Mouse (Mus musculus) heart, adult 2 months (tissue): ENCODE measurements around the gene Tulp4. TPM values are rescaled to one million over a fixed set of nuclear protein-coding genes. Genes with fewer than 3 reads are reported as not detected.

ENCODE experiments used
- DNase-seq, 2 experiments: peaks; one replicate each; pipeline ENCODE4 v3.0.0; 2021
- H3K27ac ChIP-seq: fragments of 200-600 bp; 2 replicates; pipeline ENCODE4 v1.8.1; 2022
- H3K27me3 ChIP-seq: fragments of 200-500 bp; 2 replicates; pipeline ENCODE4 v1.6.1; 2012; ENCODE audit warnings: mild to moderate bottlenecking, low read length, inconsistent platforms, mixed read lengths; ENCODE audit not compliant: control insufficient read depth, insufficient read depth
- H3K36me3 ChIP-seq: fragments of 200-500 bp; 2 replicates; pipeline ENCODE4 v1.6.1; 2012; ENCODE audit warnings: low read length, inconsistent platforms; ENCODE audit not compliant: control insufficient read depth, insufficient read depth
- H3K4me1 ChIP-seq: fragments of 200-500 bp; 2 replicates; pipeline ENCODE4 v1.6.1; 2011; ENCODE audit warnings: low read length; ENCODE audit not compliant: control insufficient read depth, insufficient read depth
- H3K4me3 ChIP-seq: fragments of 200-600 bp; 2 replicates; pipeline ENCODE4 v1.8.1; 2022
- H3K79me2 ChIP-seq: fragments of 200-500 bp; replicated peaks from 2 replicates; pipeline ENCODE4 v1.6.1; 2012; ENCODE audit warnings: mild to moderate bottlenecking, inconsistent platforms, low read length, moderate library complexity, mixed read lengths; ENCODE audit not compliant: control insufficient read depth, insufficient read depth
- H3K9ac ChIP-seq: fragments of 200-500 bp; 2 replicates; pipeline ENCODE4 v1.6.1; 2012; ENCODE audit warnings: low read depth, mild to moderate bottlenecking, control low read depth, inconsistent platforms, low read length, mixed read lengths
- CTCF ChIP-seq: fragments of 200-600 bp; IDR thresholded peaks from 2 replicates; pipeline ENCODE4 v1.8.1; 2022; ENCODE audit warnings: antibody characterized with exemption, mild to moderate bottlenecking, moderate library complexity
- EP300 ChIP-seq: fragments of 200-500 bp; IDR thresholded peaks from 2 replicates; pipeline ENCODE4 v1.6.1; 2011; ENCODE audit warnings: low read depth, low read length, control low read depth; ENCODE audit not compliant: insufficient read depth
- POLR2A ChIP-seq: fragments of 200-500 bp; IDR thresholded peaks from 2 replicates; pipeline ENCODE4 v1.6.1; 2011; ENCODE audit warnings: mild to moderate bottlenecking, low read depth, low read length, control low read depth; ENCODE audit not compliant: insufficient read depth
- WGBS: fragments of 180-500 bp; shearing (Covaris S2); methylation state at CpG from one replicate; pipeline ENCODE4 v1.1.7; 2018; 5-methylcytosine and 5-hydroxymethylcytosine counted together
- intact Hi-C: fragments of 180-260 bp; cut with DNase I; formaldehyde crosslinking; loops from one replicate; pipeline ENCODE4 v1.15.1; 2025
- long read RNA-seq: library from polyadenylated mRNA; stranded (forward); transcript quantifications from one replicate; pipeline ENCODE4 v2.0.0, GENCODE M21; 2021
- polyA plus RNA-seq: library from polyadenylated mRNA; depleted of rRNA; stranded (reverse); fragments of >200 nt; gene quantifications from 2 replicates; pipeline ENCODE4 v1.2.3, GENCODE M21; 2012; rRNA removed
- total RNA-seq, 2 experiments: library from RNA; stranded (reverse); gene quantifications; 2 replicates each; pipeline ENCODE4 v1.2.3; 2021

Tulp4 gene
- total RNA-seq (100 to 1,000 TPM in 1 of 2 experiments, 10 to 100 TPM in 1; 97.2 to 112 TPM), polyA plus RNA-seq (31.2 and 37.8 TPM in 2 replicates)
- long read RNA-seq, partial matches to known transcripts = 3 of 19 reads
- long read RNA-seq, other reads (novel, unspliced or antisense) = 15 of 19 reads

DNA sequence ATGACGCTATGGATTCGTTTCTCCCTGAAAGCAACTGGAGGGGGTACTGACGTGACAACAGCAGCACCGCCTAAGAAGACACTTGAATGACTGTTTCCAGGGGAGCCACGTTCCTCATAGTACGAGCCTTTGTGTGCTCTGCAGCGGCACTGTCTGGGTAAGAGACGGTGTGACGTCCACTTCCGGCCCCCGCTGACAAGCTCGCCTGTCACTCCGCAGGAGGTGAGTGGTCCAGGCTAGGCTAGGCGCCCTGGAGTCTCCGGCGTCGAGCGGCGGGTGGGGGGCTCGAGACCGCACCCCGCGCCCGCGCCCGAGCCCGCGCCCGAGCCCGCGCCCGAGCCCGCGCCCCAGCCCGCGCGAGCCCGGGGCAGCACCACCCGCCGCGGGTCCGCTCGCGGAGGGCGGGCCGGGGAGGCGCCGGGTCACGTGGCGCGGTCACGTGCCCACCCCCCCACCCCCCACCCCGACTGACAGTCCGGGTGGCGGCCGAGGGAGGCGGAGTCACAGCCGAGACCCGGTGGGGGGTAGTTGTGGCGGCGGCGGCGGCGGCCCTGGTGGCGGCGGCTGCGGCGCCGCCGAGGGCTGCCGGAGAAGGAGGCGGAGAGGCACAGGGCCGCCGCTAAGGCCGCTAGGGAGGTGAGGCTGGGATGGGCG is at the start of gene Tulp4:
Gene Tulp4 (plus strand): TSS at position 77 of the 654 bp plus-strand sequence.
- under 1% methylated on average over 61 of the region's 76 CpGs for WGBS
- TF ChIP-seq CTCF (no peak), POLR2A (peak; percentile 71), EP300 (peak; percentile 59; the same call in 1 of the 2 replicates)
- intact Hi-C loops = loop anchor here (2.0 to 5.0 kb wide), 3 partner anchors 28 to 111 kb away; partner anchors contain the start of genes Gtf2h5 and Serac1
- DNase-seq = peak; percentile 88 to 91
- H3K27me3 ChIP-seq = no peaks in the 10 kb centered on the region
- H3K36me3 ChIP-seq = peaks cover 5% of the 10 kb centered on the region; the same call in 1 of the 2 replicates
- H3K4me3 ChIP-seq = peak within 1 kb of the TSS; percentile 82
- H3K9ac ChIP-seq = peak within 1 kb of the TSS; percentile 99
- H3K27ac ChIP-seq = peak within 1 kb of the TSS; percentile 93
- peaks cover 4% of the 10 kb centered on the region for H3K79me2 ChIP-seq
- H3K4me1 ChIP-seq = peaks cover 4% of the 10 kb centered on the region

DNA sequence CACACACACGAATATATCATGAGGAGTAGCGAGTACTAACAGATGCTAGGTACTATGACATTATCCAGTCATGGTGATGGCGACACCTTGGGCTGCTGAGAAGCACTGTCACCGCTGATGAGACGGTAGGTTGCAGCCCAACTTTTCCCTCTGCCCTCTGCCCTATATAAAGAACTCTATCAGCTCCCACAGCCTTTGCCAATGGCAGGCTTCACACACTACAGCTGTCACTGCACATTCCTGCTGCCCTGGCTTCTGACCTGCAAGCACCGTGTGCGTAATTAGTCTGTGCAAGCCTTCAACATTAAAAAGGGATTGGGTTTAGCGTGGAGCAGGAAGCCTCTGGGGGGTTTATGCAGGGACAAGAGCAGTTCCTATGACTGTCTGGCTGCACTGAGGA is 43.4 kb upstream of the Tulp4 start:
- 65% methylated on average over 8 of the region's 8 CpGs for WGBS
- Histone ChIP-seq H3K27ac (no peak overlapping the region), H3K9ac (no peak overlapping the region), H3K27me3 (no peaks in the 10 kb centered on the region), H3K36me3 (no peaks in the 10 kb centered on the region), H3K4me3 (no peak overlapping the region), H3K79me2 (no peaks in the 10 kb centered on the region), H3K4me1 (no peaks in the 10 kb centered on the region)
- DNase-seq = peak in 1 of 2 experiments; percentile 16
- intact Hi-C loops = no loop called here
- TF ChIP-seq EP300 (peak; percentile 52; the same call in 1 of the 2 replicates), CTCF (no peak)

DNA sequence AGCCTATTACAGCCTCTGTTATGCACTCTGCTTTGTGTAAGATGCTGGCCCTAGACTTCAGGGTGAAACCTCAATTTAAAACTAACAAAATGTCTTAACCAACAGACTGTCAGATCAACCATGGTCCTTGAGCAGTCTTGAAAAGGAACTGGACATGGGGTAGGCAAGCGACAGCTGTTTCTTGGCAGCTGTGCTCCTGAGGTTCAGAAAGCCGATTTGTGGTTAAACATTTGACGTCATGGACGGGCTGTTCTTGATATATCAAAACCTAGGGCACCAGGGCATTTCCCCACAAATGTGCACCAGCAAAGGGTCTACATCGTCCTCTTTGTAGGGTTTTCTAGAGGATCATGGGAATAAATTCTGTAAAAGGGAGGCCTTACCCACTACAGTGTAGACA is 42.7 kb upstream of the Tulp4 start:
- Histone ChIP-seq H3K36me3 (no peaks in the 10 kb centered on the region), H3K4me3 (no peak overlapping the region), H3K79me2 (no peaks in the 10 kb centered on the region), H3K9ac (no peak overlapping the region), H3K4me1 (no peaks in the 10 kb centered on the region), H3K27me3 (no peaks in the 10 kb centered on the region), H3K27ac (no peak overlapping the region)
- TF ChIP-seq CTCF (no peak), EP300 (no peak), POLR2A (no peak)
- intact Hi-C loops = no loop called here
- no peak for DNase-seq
- WGBS = 88% methylated on average over 5 of the region's 5 CpGs

DNA sequence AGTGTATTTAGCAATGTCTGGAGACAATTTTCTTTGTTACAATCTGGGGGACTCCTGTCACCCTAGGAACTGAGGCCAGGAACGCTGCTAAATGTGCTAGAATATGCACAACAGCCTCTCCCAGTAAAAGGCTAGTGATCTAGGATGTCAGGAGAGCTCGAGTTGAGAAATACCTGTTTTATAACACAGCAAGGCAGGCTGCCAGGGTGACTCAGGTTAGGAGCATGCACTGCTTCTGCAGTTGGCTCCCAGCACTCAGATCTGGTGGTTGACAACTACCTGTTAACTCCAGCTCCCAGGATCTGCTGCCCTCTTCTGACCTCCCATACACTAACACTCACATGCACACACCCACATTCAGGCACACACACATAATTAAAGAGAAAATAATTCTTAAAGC is 40.2 kb upstream of the Tulp4 start:
- no peaks in the 10 kb centered on the region for H3K27me3 ChIP-seq
- H3K36me3 ChIP-seq = no peaks in the 10 kb centered on the region
- H3K4me3 ChIP-seq = no peak overlapping the region
- H3K4me1 ChIP-seq = no peaks in the 10 kb centered on the region
- DNase-seq = no peak
- intact Hi-C loops = no loop called here
- no peak overlapping the region for H3K27ac ChIP-seq
- 75% methylated on average over 2 of the region's 2 CpGs for WGBS
- no peaks in the 10 kb centered on the region for H3K79me2 ChIP-seq
- no peak for TF ChIP-seq EP300
- no peak for TF ChIP-seq CTCF
- no peak for TF ChIP-seq POLR2A
- no peak overlapping the region for H3K9ac ChIP-seq

DNA sequence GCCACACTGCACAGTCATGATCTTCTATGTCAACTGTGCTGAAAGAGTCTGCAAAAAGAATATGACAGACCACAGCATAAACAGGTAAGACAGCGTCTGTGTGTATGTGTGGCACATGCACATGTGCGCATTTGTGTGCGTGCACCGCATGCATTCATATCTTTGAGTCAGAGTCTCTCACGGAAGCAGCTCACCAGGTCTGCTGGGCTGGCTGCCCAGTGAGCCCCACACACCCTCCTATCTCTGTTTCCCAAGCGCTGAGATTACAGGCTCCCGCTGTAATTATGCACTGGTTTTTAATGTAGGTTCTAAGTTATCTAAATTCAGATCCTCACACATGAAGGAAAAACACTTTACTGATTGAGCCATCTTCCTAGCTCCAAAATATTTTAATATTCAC is 38.6 kb upstream of the Tulp4 start:
- H3K27me3 ChIP-seq = no peaks in the 10 kb centered on the region
- H3K9ac ChIP-seq = no peak overlapping the region
- H3K79me2 ChIP-seq = no peaks in the 10 kb centered on the region
- WGBS = 75% methylated on average over 7 of the region's 7 CpGs
- no peak overlapping the region for H3K27ac ChIP-seq
- TF ChIP-seq EP300 = no peak
- no peak for TF ChIP-seq POLR2A
- TF ChIP-seq CTCF = no peak
- H3K36me3 ChIP-seq = no peaks in the 10 kb centered on the region
- intact Hi-C loops = no loop called here
- no peak overlapping the region for H3K4me3 ChIP-seq
- DNase-seq = no peak
- no peaks in the 10 kb centered on the region for H3K4me1 ChIP-seq

DNA sequence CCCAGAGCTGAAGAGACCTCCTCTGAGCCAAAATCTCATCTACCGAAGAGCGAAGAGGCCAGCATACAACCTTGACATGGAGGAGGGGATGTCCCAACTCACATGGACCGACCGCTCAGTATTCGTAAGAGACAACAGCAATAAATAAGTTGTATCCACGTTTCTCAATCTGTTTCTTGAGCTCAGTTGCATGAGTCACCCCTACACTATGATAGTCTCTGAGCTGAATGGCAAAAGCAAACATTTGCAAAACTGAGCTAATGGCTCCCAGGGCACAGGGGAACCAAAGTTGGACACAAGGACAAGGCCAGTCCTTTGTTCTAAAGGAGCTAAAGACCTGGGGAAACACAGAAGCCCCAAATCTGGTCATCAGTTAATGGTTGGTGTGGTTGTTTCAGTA is 36.4 kb upstream of the Tulp4 start:
- Histone ChIP-seq H3K27ac (no peak overlapping the region), H3K27me3 (no peaks in the 10 kb centered on the region), H3K79me2 (no peaks in the 10 kb centered on the region), H3K4me3 (no peak overlapping the region), H3K9ac (no peak overlapping the region), H3K36me3 (no peaks in the 10 kb centered on the region), H3K4me1 (no peaks in the 10 kb centered on the region)
- 89% methylated on average over 6 of the region's 6 CpGs for WGBS
- no peak for TF ChIP-seq CTCF
- no peak for DNase-seq
- intact Hi-C loops = no loop called here
